Mouse (Mus musculus) liver, embryonic 14.5 days (tissue): ENCODE results near the gene Lmcd1. TPM values are rescaled to one million over a fixed set of nuclear protein-coding genes. Genes with fewer than 3 reads are reported as not detected.
"Not testable (repeated sequence)": the region's sequence is repeated elsewhere in the genome, so short reads cannot be mapped to it uniquely, and the experiment has no call there.

Experiments used
- ATAC-seq: fragments of 200-750 bp; cut with Nextera tagmentation; 2 replicates; pipeline ENCODE4 v1.8.0; 2017; ENCODE audit warnings: moderate number of reproducible peaks, mild to moderate bottlenecking, moderate library complexity; ENCODE audit not compliant: insufficient read depth
- DNase-seq, 3 experiments: peaks; one replicate each; pipeline ENCODE4 v3.0.0-alpha.2; 2012 to 2013; ENCODE audit warnings: low read depth in 3 of 3, low spot score in 3 of 3
- H3K27ac ChIP-seq: fragments of 300-500 bp; sonication (generic); 2 replicates; pipeline ENCODE4 v1.5.1; 2014; ENCODE audit warnings: moderate library complexity, mild to moderate bottlenecking, control low read depth, inconsistent platforms
- H3K27me3 ChIP-seq: fragments of 300-500 bp; sonication (generic); 2 replicates; pipeline ENCODE4 v1.6.1; 2014; ENCODE audit warnings: mild to moderate bottlenecking, low read length, moderate library complexity; ENCODE audit not compliant: control insufficient read depth, insufficient read depth
- H3K36me3 ChIP-seq: fragments of 300-500 bp; sonication (generic); replicated peaks from 2 replicates; pipeline ENCODE4 v1.6.1; 2014; ENCODE audit warnings: low read depth; ENCODE audit not compliant: control insufficient read depth, insufficient read depth
- H3K4me1 ChIP-seq, 2 experiments: fragments of 200-500 bp in 1 of 2; fragments of 300-500 bp in 1 of 2; sonication (generic) in 1 of 2; replicated peaks; 2 replicates each; pipeline ENCODE4 v1.6.1; 2012 to 2014; ENCODE audit warnings: antibody characterized with exemption in 1 of 2, inconsistent platforms in 1 of 2, low read length in 1 of 2; ENCODE audit not compliant: control insufficient read depth in 2 of 2, insufficient read depth in 2 of 2
- H3K4me2 ChIP-seq: fragments of 300-500 bp; sonication (generic); 2 replicates; pipeline ENCODE4 v1.6.1; 2014; ENCODE audit warnings: low read depth, mild to moderate bottlenecking, control low read depth, moderate library complexity
- H3K4me3 ChIP-seq, 2 experiments: fragments of 200-500 bp in 1 of 2; fragments of 300-500 bp in 1 of 2; sonication (generic) in 1 of 2; 2 replicates each; pipeline ENCODE4 v1.5.1; 2012 to 2014; ENCODE audit warnings: low read depth in 2 of 2, low read length in 2 of 2, mild to moderate bottlenecking in 2 of 2, control low read depth in 1 of 2, inconsistent platforms in 1 of 2, moderate library complexity in 1 of 2; ENCODE audit not compliant: insufficient read depth in 1 of 2
- H3K9ac ChIP-seq: fragments of 300-500 bp; sonication (generic); replicated peaks from 2 replicates; pipeline ENCODE4 v1.6.1; 2014; ENCODE audit warnings: mild to moderate bottlenecking, control low read depth, moderate library complexity
- H3K9me3 ChIP-seq: fragments of 300-500 bp; sonication (generic); 2 replicates; pipeline ENCODE4 v1.6.1; 2016; ENCODE audit warnings: low read length, mixed read lengths; ENCODE audit not compliant: control insufficient read depth
- CTCF ChIP-seq: IDR thresholded peaks from 2 replicates; pipeline ENCODE4 v1.5.1; 2016; ENCODE audit warnings: antibody characterized with exemption, low read depth, control low read depth
- EP300 ChIP-seq: IDR thresholded peaks from 2 replicates; pipeline ENCODE4 v1.6.1; 2016; ENCODE audit warnings: antibody characterized with exemption, low read depth
- WGBS: fragments of 180-500 bp; shearing (Covaris S2); extraction: QIAGEN DNeasy Blood & Tissue Kit; methylation state at CpG from one replicate; pipeline ENCODE4 v1.1.7; 2014; ENCODE audit not compliant: insufficient replicate concordance; 5-methylcytosine and 5-hydroxymethylcytosine counted together
- polyA plus RNA-seq, 2 experiments: library from polyadenylated mRNA; depleted of rRNA in 1 of 2; stranded (reverse) in 1 of 2; unstranded in 1 of 2; fragments of >200 nt; fragmentation: Nextera tagmentation in 1 of 2; extraction: Ambion mirVana in 1 of 2; gene quantifications; 2 replicates each; pipeline versions ENCODE4 v1.2.1 to v1.2.3; 2012 to 2014

The Lmcd1 gene
- polyA plus RNA-seq, 2 experiments: 0.27 to 0.39 TPM

DNA sequence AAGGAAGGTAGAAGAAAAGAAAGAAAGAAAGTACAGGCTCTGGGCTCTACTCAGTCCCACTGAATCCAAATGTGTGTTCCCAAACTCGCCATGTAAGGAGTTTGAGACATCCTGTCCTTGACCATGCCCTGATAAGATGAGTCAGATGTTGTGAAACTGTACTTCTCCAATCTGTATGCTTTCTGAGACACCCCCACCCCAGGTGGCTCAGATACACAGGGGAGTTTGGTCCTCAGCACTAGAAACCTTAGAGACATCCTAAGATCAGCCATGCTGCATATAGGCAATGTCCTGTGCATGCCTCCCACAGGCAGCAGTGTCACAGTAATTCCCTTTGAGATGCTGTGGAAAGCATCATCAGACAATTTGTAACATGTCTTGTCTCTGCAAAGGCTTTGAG, 26.9 kb upstream of the Lmcd1 start:
- TF ChIP-seq CTCF (no peak), EP300 (no peak)
- H3K4me2 ChIP-seq: no peak overlapping the region
- no peak overlapping the region for H3K4me3 ChIP-seq
- no peaks in the 10 kb centered on the region; a peak in 2 of 4 replicates for H3K4me1 ChIP-seq
- H3K27me3 ChIP-seq: no peaks in the 10 kb centered on the region
- no peaks in the 10 kb centered on the region for H3K36me3 ChIP-seq
- WGBS: 20% methylated on average over 1 of the region's 1 CpGs
- ATAC-seq (no peak), DNase-seq (no peak)
- no peak overlapping the region for H3K27ac ChIP-seq
- no peaks in the 10 kb centered on the region for H3K9me3 ChIP-seq
- no peak overlapping the region for H3K9ac ChIP-seq

DNA sequence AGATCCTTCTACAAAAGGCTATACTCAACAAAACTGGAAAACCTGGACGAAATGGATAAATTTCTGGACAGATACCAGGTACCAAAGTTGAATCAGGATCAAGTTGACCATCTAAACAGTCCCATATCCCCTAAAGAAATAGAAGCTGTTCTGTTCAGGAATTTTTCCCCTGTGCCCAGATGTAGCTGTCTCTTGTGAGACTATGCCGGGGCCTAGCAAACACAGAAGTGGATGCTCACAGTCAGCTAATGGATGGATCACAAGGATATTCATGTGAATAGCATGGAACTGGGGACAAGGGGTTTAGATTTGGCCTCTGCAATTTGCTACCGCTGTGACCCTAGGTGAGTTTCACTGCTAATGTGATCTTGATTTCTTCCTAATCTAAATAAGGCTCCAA, 19.6 kb upstream of the Lmcd1 start:
- not testable (repeated sequence) for ATAC-seq, H3K4me1 ChIP-seq
- 72% methylated on average over 2 of the region's 3 CpGs for WGBS

DNA sequence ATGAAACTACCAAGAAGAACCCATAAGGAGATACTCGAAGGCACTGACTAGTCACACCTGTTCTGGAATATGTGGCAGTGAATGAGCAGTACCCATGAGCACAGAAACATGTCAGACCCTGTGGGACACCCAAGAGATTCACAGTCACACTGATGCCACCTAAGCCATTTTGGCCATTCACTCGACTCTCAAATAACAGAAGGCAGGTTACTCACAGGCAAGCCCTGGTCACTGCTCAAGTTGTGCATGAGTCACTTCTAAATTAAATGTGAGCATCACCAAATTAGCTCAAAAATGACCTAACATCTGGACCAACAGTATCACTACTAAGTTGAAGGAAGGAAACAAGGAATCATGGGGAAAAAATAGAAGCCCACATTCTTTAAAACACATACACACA, 18.6 kb upstream of the Lmcd1 start:
- 33% methylated on average over 2 of the region's 2 CpGs for WGBS
- ATAC-seq (no peak), DNase-seq (no peak)
- H3K27me3 ChIP-seq: no peaks in the 10 kb centered on the region
- H3K27ac ChIP-seq: no peak overlapping the region
- H3K4me3 ChIP-seq: no peak overlapping the region
- no peaks in the 10 kb centered on the region for H3K36me3 ChIP-seq
- no peaks in the 10 kb centered on the region for H3K4me1 ChIP-seq
- H3K9me3 ChIP-seq: no peaks in the 10 kb centered on the region
- no peak overlapping the region for H3K4me2 ChIP-seq
- no peak overlapping the region for H3K9ac ChIP-seq
- no peak for TF ChIP-seq EP300
- no peak for TF ChIP-seq CTCF

More for the DNA sequence above, 19.6 kb upstream of the Lmcd1 start:
- not testable (repeated sequence) for H3K27ac ChIP-seq, H3K27me3 ChIP-seq, H3K36me3 ChIP-seq, H3K9ac ChIP-seq, DNase-seq, H3K4me3 ChIP-seq, H3K9me3 ChIP-seq, H3K4me2 ChIP-seq

DNA sequence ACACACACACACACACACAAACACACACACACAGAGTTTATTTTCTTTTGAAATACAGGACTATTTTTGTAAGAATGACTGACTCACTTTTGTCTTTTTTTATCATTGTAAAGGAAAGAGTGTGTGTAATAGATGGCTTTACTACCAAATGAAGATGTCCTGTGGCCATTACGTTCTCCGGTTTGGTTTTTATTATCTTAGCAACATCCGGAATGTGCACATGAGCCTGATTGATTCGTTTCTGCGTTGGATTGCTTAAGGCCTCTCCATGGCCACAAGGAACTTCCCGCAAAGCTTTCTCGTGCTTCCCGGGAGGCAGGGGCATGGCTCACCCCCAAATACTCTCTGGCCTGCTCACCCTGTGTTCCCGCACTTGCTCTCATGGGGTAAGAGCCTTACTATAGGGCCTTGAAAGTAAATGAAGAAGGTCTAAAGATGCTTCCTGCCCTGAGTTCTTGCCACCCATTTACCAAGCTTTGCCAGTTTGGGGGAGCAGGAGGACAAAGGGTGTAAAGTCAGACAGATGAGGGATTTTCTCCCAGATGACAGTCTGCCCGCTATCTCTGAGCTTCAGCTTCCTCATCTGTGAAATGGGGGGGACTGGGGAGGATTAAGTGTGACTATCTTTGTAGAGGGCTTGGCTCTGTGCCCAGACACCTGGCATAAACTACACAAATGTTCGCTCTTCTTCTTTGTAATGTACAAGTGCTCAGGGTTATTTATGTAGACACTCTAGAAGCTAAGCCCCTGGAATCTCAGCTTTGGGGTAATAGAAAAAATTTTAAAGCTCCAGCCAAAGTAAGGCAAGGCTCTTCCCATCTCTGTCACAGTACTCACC, 18.0 kb upstream of the Lmcd1 start:
- no peaks in the 10 kb centered on the region for H3K9me3 ChIP-seq
- H3K27me3 ChIP-seq: no peaks in the 10 kb centered on the region
- no peak for DNase-seq
- no peak for ATAC-seq
- no peaks in the 10 kb centered on the region for H3K36me3 ChIP-seq
- no peaks in the 10 kb centered on the region for H3K4me1 ChIP-seq
- WGBS: 65% methylated on average over 11 of the region's 11 CpGs
- H3K4me3 ChIP-seq: no peak overlapping the region
- H3K4me2 ChIP-seq: no peak overlapping the region
- H3K9ac ChIP-seq: no peak overlapping the region
- no peak overlapping the region for H3K27ac ChIP-seq
- no peak for TF ChIP-seq CTCF

DNA sequence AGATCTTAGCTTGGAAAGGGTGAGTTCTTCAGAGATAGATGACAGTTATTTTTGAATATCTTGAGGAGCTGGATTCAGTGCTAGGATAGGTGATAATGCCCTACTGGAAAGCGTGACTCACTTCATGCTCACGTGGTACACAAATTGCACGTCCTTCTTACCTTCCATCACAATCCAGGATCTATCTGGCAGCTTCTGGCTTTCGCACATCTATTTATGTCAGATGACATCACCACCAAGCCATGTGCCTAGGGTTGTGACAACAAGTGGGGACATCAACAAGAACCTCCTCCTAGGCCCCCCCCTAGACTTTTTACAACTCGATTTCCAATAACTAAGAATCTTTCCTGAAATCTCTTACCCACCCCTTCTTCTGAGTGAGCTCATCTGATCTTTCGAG, 17.0 kb upstream of the Lmcd1 start:
- Histone ChIP-seq H3K4me1 (no peaks in the 10 kb centered on the region), H3K4me3 (no peak overlapping the region), H3K27me3 (no peaks in the 10 kb centered on the region), H3K27ac (no peak overlapping the region), H3K9ac (no peak overlapping the region), H3K4me2 (no peak overlapping the region), H3K9me3 (no peaks in the 10 kb centered on the region), H3K36me3 (no peaks in the 10 kb centered on the region)
- DNase-seq (no peak), ATAC-seq (no peak)
- no peak for TF ChIP-seq EP300
- no peak for TF ChIP-seq CTCF
- WGBS: 59% methylated on average over 6 of the region's 6 CpGs
